Mouse (Mus musculus): ENCODE results near the gene 2310057N15Rik.

Gene 2310057N15Rik

DNA sequence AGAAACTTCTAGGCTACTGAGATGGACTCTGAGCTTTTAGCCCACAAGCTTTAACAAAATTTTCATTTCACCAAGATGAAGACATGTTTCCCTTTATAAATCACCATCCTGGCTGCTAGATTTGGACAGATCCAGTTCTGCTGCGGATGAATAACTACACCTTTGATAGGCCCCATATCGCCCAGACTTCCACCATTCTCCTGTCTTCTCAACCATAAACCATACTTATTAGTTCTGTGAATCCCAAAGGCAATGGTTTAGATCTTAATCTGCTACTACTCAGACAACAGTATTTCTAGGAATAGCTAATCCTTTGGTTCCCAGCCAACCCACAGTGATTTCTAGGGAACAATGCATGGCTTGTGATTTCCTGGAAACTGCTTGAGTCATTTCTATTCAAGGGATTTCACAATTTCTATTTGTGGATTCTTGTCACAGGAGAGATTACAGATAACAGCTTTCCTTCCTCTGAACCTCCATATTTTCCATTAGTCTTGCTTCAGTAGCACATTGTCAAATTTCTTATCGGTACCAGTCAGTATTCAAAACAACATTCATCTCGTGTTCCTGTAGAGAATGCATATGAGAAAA lies 29.2 kb downstream of the 2310057N15Rik start:
- H3K36me3 ChIP-seq (ENCODE audit: insufficient read depth, low read length), result no peaks in the 10 kb centered on the region
- H3K4me1 ChIP-seq (replicated peaks; ENCODE audit: low read depth, low read length), result no peaks in the 10 kb centered on the region
- H3K4me3 ChIP-seq (replicated peaks; ENCODE audit: low read length), result no peak overlapping the region
- no peaks in the 10 kb centered on the region for H3K9me3 ChIP-seq (ENCODE audit: low read length)
- no peak for TF ChIP-seq POU5F1 (IDR thresholded peaks at IDR 0.05; ENCODE audit: borderline replicate concordance, low read length)
- TF ChIP-seq CTCF (conservative IDR thresholded peaks at IDR 0.05; ENCODE audit: low read length), result no peak
- TF ChIP-seq NANOG (IDR thresholded peaks at IDR 0.05; ENCODE audit: borderline replicate concordance, low read length), result no peak
- H3K27me3 ChIP-seq (ENCODE audit: insufficient read depth, low read length), result no peaks in the 10 kb centered on the region

DNA sequence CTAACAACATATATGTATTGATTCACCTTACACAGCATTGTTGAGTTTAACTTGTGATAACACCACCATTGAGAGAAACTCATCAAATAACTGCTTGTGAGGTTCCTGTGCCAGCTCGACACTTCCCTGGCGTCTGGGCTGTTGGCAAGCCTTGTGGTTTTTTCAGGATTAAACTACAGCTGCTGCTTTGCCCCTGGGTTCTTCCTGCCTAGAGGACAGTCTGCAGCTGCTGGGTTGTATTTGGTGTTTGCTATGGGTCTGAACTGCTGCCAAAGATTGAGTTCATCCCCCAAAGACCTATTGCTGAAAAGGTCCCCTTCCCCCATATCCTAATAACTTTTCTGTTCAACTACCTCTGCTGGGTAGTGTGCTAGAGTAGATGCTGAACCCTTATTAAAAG lies 38.6 kb downstream of the 2310057N15Rik start:
- no peaks in the 10 kb centered on the region for H3K4me1 ChIP-seq (replicated peaks; ENCODE audit: low read depth, low read length)
- no peak overlapping the region for H3K4me3 ChIP-seq (replicated peaks; ENCODE audit: low read length)
- H3K27me3 ChIP-seq (ENCODE audit: insufficient read depth, low read length), result no peaks in the 10 kb centered on the region
- no peaks in the 10 kb centered on the region for H3K36me3 ChIP-seq (ENCODE audit: insufficient read depth, low read length)
- H3K9me3 ChIP-seq (ENCODE audit: low read length), result no peaks in the 10 kb centered on the region
- no peak for TF ChIP-seq CTCF (conservative IDR thresholded peaks at IDR 0.05; ENCODE audit: low read length)
- no peak for TF ChIP-seq POU5F1 (IDR thresholded peaks at IDR 0.05; ENCODE audit: borderline replicate concordance, low read length)
- no peak for TF ChIP-seq NANOG (IDR thresholded peaks at IDR 0.05; ENCODE audit: borderline replicate concordance, low read length)

DNA sequence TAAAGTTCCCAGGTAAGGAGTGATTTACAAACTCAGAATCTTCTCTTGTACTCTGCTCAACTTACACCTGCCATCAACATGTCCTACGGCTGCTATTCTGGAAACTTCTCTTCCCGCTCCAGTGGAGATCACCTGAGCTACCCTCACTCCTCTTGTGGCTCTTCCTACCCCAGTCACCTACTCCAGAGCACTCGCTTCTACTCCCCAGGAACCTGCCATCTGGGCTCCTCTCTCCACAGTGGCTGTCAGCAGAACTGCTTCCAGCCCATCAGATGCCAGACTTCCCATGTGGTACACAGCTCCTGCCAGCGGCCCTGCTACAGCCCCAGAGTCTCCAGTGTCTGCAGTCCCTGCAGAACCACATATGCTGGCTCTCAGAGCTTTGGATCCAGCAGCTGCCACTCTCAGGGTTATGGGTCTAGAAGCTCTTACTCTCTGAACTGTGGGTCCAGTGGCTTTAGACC lies 45.2 kb downstream of the 2310057N15Rik start, which contains the start of gene Krtap13-1:
Krtap13-1 (plus strand) TSS at position 51 of the 464 bp plus-strand sequence.
- no peaks in the 10 kb centered on the region for H3K36me3 ChIP-seq (ENCODE audit: insufficient read depth, low read length)
- no peaks in the 10 kb centered on the region for H3K9me3 ChIP-seq (ENCODE audit: low read length)
- TF ChIP-seq POU5F1 (IDR thresholded peaks at IDR 0.05; ENCODE audit: borderline replicate concordance, low read length), result no peak
- no peak for TF ChIP-seq NANOG (IDR thresholded peaks at IDR 0.05; ENCODE audit: borderline replicate concordance, low read length)
- TF ChIP-seq CTCF (conservative IDR thresholded peaks at IDR 0.05; ENCODE audit: low read length), result no peak
- peaks cover 5% of the 10 kb centered on the region for H3K4me1 ChIP-seq (replicated peaks; ENCODE audit: low read depth, low read length)
- no peak within 1 kb of the TSS for H3K4me3 ChIP-seq (replicated peaks; ENCODE audit: low read length)
- no peaks in the 10 kb centered on the region for H3K27me3 ChIP-seq (ENCODE audit: insufficient read depth, low read length)

Measured in E14TG2a.4 (cell line).